Mouse (Mus musculus) bone marrow macrophage, adult 2 months (primary cell): ENCODE data around the gene F2r.

Experiments used
- CTCF ChIP-seq: IDR thresholded peaks from 2 replicates; pipeline ENCODE4 v1.5.1; 2012; ENCODE audit warnings: low read depth, mild to moderate bottlenecking, low read length, moderate library complexity
- POLR2A ChIP-seq: IDR thresholded peaks from 2 replicates; pipeline ENCODE4 v1.6.1; 2012; ENCODE audit warnings: mild to moderate bottlenecking, low read depth, low read length, borderline replicate concordance

DNA sequence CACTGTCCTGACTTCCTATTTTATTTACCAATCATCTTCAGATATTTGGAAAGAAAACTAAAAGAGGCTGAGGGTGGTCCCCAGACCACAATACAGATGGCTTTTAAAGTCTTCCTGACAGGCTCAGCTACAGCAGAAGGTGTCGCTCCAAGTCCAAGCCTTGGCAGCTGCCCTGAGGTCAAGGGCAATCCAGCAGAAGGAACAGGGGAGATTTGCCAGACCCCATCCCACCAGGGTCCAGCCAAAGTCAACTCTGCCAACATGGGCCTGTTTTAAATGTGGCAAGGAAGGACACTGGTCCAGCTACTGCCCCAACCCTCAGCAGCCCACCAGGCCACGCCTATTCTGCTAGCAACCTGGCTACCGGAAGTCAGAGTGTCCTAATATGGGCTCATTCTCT lies 31.7 kb upstream of the F2r start:
- TF ChIP-seq POLR2A (no peak), CTCF (no peak)
